Mouse (Mus musculus): ENCODE data around the gene B3gat2. TPM values are rescaled to one million over a fixed set of nuclear protein-coding genes. Genes with fewer than 3 reads are reported as not detected.

B3gat2 gene
- 0.21 and 0.23 TPM in 2 replicates for polyA plus RNA-seq (2016; fragmentation: Nextera tagmentation; extraction: Ambion mirVana)

DNA sequence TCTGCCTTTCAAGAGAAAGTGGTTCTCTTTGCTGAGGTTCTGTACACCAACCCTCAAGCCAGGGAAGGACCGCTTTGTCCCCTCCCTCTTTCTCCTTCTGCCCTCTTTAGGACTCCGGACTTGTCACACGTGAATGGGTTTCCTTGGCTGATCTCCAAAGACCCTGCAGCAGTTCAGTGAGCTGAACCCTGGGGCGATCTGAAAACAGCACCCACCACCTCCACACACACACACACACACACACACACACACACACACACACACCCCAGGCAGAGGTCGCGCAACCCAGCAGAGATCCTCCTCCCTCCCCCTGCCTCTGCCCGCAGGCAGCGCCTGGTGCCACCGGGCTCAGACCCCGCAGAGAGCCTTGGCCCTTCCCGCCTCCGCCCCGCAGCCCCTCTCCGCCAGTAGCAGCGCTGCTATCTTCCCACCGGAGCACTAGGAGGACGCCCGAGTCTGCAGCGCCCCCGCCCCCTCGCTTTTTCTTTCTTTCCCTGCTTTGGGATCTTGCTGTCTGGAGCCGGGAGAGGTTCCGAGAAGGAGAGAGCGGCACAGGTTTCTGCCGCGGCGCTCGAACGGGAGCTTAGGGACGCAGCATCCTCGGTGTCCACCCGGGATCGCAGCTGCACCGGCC lies at the start of gene B3gat2:
B3gat2 (plus strand) TSS at position 252 of the 634 bp plus-strand sequence.
- Histone ChIP-seq H3K27ac (no peak within 1 kb of the TSS; the same call in 1 of the 2 replicates), H3K4me1 (peaks cover 31% of the 10 kb centered on the region), H3K27me3 (ENCODE audit: low read depth, poor library complexity, severe bottlenecking) (peaks cover 69% of the 10 kb centered on the region), H3K9me3 (replicated peaks) (no peaks in the 10 kb centered on the region), H3K36me3 (no peaks in the 10 kb centered on the region), H3K4me3 (peak within 1 kb of the TSS; percentile 65)
- peak; percentile 71 for DNase-seq (ENCODE audit: low spot score)
- under 1% methylated on average over 34 of the region's 34 CpGs for WGBS

DNA sequence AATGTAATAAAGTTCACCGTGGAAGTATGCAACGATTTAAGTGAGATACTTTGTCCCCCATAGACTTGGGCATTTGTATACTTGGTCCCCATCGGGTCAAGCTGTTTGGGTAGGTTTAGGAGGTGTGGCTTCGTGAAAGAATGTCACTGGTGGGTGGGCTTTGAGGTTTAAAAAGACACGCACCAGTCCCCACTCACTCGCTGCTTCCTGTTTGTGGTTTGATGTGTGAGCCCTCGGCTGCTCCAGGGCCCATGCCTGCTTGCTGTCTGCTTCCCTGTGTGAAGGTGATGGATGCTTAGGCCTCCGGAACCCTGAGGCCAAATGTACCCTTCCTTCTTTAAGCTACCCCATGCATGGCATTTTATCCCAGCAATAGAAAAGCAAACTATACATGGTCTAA lies 41.2 kb upstream of the B3gat2 start:
- H3K9me3 ChIP-seq (replicated peaks), result no peaks in the 10 kb centered on the region
- no peaks in the 10 kb centered on the region for H3K27me3 ChIP-seq (ENCODE audit: low read depth, poor library complexity, severe bottlenecking)
- H3K4me1 ChIP-seq, result no peaks in the 10 kb centered on the region
- no peak overlapping the region for H3K27ac ChIP-seq
- no peak for DNase-seq (ENCODE audit: low spot score)
- H3K36me3 ChIP-seq, result no peaks in the 10 kb centered on the region
- H3K4me3 ChIP-seq, result no peak overlapping the region
- WGBS, result 87% methylated on average over 8 of the region's 8 CpGs

DNA sequence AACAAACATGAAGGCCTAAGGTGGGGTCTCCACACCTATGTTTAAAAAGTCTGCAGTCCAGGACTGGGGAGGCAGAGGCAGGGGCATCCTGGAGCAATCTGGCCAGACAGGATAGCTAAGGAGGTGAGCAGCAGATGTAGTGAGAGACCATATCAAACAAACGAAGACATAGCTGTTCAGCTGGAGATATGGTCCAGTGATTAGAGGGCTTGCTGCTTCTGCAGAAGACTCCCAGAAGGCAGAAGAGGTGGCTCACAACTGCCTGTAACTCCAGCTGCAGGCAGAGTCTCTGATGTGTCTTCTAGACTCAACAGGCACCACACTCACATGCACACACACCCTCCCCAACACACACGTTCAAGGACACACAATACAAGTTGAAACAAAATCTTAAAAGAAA lies 40.5 kb upstream of the B3gat2 start:
- Histone ChIP-seq H3K36me3 (no peaks in the 10 kb centered on the region), H3K4me1 (no peaks in the 10 kb centered on the region), H3K27me3 (ENCODE audit: low read depth, poor library complexity, severe bottlenecking) (no peaks in the 10 kb centered on the region), H3K27ac (no peak overlapping the region), H3K4me3 (no peak overlapping the region), H3K9me3 (replicated peaks) (no peaks in the 10 kb centered on the region)
- 86% methylated on average over 2 of the region's 2 CpGs for WGBS
- DNase-seq (ENCODE audit: low spot score), result no peak

DNA sequence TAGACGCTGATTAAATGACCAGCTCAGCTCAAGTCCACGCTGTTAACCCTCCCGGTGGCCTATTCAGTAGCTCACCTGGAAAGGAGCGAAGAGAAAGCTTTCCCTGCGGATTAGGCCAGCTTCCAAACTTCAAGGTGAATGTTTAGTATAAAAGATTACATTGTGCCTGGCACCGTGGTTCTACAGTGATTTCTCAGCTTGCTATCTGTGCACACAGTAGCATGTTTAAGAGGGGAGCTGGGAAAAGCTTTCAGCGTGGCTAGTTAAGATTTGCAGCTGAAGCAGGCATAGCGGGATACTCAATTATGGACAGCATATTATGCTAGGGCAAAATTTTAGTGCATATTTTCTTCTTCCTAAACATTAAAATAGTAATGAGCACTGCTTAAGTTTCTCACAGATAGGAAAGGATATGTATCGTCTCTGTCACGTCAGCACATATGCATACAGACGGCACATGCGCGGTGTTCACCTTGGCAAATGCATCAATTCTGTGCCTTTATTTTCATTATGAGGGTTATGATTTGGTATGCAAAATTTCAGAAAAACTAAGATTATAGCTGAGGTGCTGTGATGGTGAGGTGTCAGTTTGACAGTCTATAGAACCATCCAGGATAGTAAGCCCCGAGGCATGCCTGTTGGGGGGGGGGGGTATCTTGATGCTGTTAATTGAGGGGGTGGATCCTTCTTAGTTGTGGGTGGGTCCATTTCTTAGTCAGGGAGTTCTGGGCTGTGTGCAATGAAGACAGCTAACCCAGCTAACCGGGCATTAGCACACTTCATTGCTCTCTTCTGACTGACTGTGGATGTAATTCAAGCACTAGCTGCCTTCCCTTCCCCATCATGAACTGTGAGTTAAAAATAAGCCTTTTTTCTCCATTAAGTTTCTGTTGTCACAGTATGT lies 38.8 kb upstream of the B3gat2 start:
- Histone ChIP-seq H3K27me3 (ENCODE audit: low read depth, poor library complexity, severe bottlenecking) (no peaks in the 10 kb centered on the region), H3K27ac (no peak overlapping the region), H3K9me3 (replicated peaks) (no peaks in the 10 kb centered on the region), H3K4me1 (no peaks in the 10 kb centered on the region), H3K4me3 (no peak overlapping the region), H3K36me3 (no peaks in the 10 kb centered on the region)
- 84% methylated on average over 15 of the region's 15 CpGs for WGBS
- DNase-seq (ENCODE audit: low spot score), result no peak

DNA sequence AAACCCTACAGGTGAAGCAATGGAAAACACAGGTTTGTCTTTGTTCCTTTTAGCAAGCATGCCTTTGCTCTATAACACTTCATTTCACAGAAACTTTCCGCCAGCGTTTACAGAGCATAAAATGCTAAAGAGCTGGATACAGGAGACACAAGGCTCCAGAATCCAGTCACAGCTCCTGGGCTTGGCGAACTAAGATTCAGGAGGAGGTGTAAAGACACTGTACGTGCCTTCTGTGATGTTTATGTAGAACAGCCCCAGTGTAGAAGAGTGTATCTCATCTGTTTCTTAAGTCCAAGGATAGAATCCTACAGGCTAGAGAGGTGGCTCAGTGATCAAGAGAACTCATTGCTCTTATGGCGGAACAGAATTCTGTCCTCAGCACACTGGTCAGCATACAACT lies 30.2 kb upstream of the B3gat2 start:
- no peaks in the 10 kb centered on the region for H3K27me3 ChIP-seq (ENCODE audit: low read depth, poor library complexity, severe bottlenecking)
- DNase-seq (ENCODE audit: low spot score), result peak; percentile 18
- 94% methylated on average over 5 of the region's 5 CpGs for WGBS
- no peaks in the 10 kb centered on the region for H3K36me3 ChIP-seq
- no peaks in the 10 kb centered on the region for H3K9me3 ChIP-seq (replicated peaks)
- H3K4me1 ChIP-seq, result 0 out of 2 replicates have a peak, but pooled peaks cover 5% of the 10 kb centered on the region
- H3K27ac ChIP-seq, result no peak overlapping the region
- no peak overlapping the region for H3K4me3 ChIP-seq

DNA sequence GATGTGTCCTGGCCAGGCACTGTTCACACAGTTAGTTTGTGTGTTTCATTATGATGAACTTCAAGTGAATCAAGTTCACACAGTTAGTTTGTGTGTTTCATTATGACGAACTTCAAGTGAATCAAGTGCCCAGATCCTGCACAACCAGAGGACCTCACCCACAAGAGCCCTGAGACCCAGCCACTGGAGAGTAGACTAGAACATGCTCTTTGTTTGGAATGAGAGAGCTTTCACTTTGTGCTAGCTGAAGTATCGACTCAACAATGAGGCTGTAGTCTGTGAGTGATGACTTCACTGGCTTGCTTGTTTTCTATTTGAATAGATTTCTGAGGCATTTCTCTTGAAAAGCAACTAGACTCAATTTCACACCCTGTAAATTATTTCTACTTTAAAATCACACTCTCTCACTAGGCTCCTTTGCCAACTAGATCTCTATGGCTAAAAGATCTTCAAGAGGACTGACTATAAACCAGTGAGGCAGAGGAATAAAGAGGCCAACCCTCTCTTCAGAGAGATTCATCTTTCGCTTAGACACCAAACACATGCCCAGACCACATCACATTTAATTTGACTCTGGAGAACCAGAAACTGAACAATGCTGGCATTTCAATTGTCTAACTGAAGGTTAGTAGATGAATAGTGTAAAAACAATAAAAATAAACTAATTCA lies 10.6 kb upstream of the B3gat2 start:
- Histone ChIP-seq H3K4me1 (no peaks in the 10 kb centered on the region), H3K27me3 (ENCODE audit: low read depth, poor library complexity, severe bottlenecking) (no peaks in the 10 kb centered on the region), H3K4me3 (no peak overlapping the region), H3K9me3 (replicated peaks) (no peaks in the 10 kb centered on the region), H3K36me3 (no peaks in the 10 kb centered on the region), H3K27ac (no peak overlapping the region)
- DNase-seq (ENCODE audit: low spot score), result no peak
- 92% methylated on average over 3 of the region's 3 CpGs for WGBS

DNA sequence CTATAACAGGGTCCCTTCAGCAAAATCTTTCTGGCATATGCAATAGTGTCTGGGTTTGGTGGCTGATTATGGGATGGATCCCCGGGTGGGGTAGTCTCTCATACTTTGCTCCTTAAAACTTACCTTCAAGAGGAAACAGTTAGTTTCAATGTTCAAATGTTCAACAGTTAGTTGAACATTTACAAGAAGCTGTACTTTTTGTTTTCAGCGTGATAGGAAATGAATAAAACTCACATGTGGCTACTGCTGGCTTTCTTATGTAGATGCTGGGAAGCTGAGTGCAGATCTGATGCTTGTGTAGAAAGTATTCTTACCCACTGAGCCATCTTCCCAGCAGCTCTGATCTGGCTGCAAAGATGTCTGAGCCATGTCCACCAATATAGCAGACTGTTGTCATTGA lies 8.5 kb upstream of the B3gat2 start:
- no peaks in the 10 kb centered on the region for H3K36me3 ChIP-seq
- no peaks in the 10 kb centered on the region for H3K4me1 ChIP-seq
- no peaks in the 10 kb centered on the region for H3K9me3 ChIP-seq (replicated peaks)
- DNase-seq (ENCODE audit: low spot score), result no peak
- no peak overlapping the region for H3K4me3 ChIP-seq
- no peaks in the 10 kb centered on the region for H3K27me3 ChIP-seq (ENCODE audit: low read depth, poor library complexity, severe bottlenecking)
- no peak overlapping the region for H3K27ac ChIP-seq
- 83% methylated on average over 2 of the region's 2 CpGs for WGBS

DNA sequence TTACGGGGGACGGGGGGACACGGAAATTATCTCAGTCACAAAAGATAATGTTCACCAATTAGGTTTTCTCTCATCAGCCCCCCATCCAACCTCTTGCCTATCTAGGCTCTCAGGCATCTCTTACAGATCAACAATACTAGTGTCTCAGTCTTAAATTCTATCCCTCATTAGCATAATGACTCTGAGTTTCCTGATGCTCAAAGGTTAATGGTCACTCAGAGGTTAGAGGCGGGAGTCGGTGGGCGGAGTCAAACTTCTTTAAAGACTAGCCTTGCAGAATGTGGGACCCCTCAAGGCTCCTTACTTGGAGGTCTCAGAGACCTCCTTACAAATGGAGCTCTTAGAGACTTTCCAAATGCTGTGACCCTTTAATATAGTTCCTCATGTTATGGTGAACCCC lies 8.0 kb upstream of the B3gat2 start:
- H3K9me3 ChIP-seq (replicated peaks), result no peaks in the 10 kb centered on the region
- no peaks in the 10 kb centered on the region for H3K4me1 ChIP-seq
- H3K36me3 ChIP-seq, result no peaks in the 10 kb centered on the region
- no peak overlapping the region for H3K27ac ChIP-seq
- H3K4me3 ChIP-seq, result no peak overlapping the region
- WGBS, result 91% methylated on average over 6 of the region's 6 CpGs
- peaks cover under 1% of the 10 kb centered on the region; the same call in 1 of the 2 replicates for H3K27me3 ChIP-seq (ENCODE audit: low read depth, poor library complexity, severe bottlenecking)
- no peak for DNase-seq (ENCODE audit: low spot score)

DNA sequence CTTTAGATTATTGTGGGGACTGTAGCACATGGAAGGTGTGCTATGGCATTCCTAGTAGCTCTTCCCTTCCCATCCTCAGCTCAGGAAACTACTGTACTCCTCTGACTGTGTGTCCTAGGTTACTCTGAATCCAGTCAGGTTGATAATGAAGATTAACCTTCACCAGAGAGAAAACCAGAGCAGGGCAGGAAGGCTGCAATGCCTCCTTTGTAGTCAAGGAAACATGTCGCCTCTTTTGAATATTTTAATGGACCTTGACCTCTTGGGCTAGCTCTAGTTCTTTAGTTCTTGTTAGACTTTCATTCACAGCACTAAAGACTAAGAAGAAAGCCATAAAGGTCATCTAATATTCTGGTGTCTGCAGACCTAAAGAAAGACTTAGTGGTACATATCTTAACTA lies 7.2 kb upstream of the B3gat2 start:
- no peak overlapping the region for H3K27ac ChIP-seq
- H3K4me1 ChIP-seq, result no peaks in the 10 kb centered on the region
- no peaks in the 10 kb centered on the region for H3K36me3 ChIP-seq
- H3K4me3 ChIP-seq, result no peak overlapping the region
- no peaks in the 10 kb centered on the region for H3K9me3 ChIP-seq (replicated peaks)
- WGBS, result 74% methylated on average over 1 of the region's 1 CpGs
- no peak for DNase-seq (ENCODE audit: low spot score)
- peaks cover 8% of the 10 kb centered on the region for H3K27me3 ChIP-seq (ENCODE audit: low read depth, poor library complexity, severe bottlenecking)

DNA sequence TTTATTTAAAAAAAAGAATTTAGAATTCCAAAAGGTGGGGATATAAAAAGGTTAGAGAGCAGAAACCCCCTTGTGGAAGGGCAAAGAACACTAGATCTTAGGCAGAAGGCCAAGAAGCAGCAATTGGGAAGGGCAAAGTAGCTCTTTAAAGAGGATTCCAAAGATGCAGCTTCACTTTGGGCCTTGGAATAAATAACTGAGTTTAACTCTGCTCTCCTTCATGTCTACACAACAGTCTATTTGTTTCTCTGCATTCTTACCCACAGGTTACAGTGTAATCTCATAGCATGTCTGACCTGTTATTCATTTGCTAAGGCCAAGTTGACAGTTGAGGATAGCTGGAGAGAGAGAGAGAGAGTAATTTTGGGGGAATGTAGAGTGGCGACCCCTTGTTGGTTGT lies 6.6 kb upstream of the B3gat2 start:
- WGBS, result 79% methylated on average over 1 of the region's 1 CpGs

DNA sequence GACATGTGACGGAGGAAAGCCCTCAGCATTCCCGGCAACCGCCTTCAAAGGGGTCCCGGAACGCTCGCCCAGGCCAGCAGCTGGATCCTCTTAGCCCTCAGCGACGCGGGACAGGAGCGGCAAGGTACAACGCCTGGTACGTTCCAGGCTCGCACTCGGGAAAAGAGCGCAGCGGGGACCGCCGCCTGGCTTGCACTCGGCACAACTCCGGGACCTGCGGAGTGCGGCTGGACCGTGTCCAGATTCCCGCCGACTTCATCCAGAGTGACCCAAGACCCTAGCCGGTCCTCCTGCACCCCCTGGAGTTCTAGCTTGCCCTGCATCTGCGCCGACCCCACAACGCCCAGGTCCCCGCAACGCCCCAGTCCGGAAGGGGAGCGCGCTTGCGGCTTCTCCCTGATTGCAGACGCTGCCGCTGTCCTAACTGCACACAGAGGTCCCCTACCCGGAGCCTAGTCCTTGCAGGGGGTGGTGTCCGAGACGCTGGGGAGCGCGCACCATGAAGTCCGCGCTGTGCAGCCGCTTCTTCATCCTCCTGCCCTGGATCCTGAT lies 659 bp downstream of the B3gat2 start:
- H3K4me1 ChIP-seq, result peaks cover 31% of the 10 kb centered on the region
- peak; percentile 74 for DNase-seq (ENCODE audit: low spot score)
- H3K9me3 ChIP-seq (replicated peaks), result no peaks in the 10 kb centered on the region
- no peak overlapping the region; the same call in 1 of the 2 replicates for H3K27ac ChIP-seq
- H3K36me3 ChIP-seq, result no peaks in the 10 kb centered on the region
- H3K4me3 ChIP-seq, result peak overlapping the region; percentile 65
- peaks cover 74% of the 10 kb centered on the region for H3K27me3 ChIP-seq (ENCODE audit: low read depth, poor library complexity, severe bottlenecking)
- WGBS, result under 1% methylated on average over 45 of the region's 45 CpGs

More for the DNA sequence above, 6.6 kb upstream of the B3gat2 start:
- DNase-seq (ENCODE audit: low spot score), result no peak
- no peaks in the 10 kb centered on the region for H3K9me3 ChIP-seq (replicated peaks)
- no peaks in the 10 kb centered on the region for H3K36me3 ChIP-seq
- H3K4me1 ChIP-seq, result no peaks in the 10 kb centered on the region
- H3K27me3 ChIP-seq (ENCODE audit: low read depth, poor library complexity, severe bottlenecking), result peaks cover 14% of the 10 kb centered on the region
- H3K4me3 ChIP-seq, result no peak overlapping the region
- H3K27ac ChIP-seq, result no peak overlapping the region

DNA sequence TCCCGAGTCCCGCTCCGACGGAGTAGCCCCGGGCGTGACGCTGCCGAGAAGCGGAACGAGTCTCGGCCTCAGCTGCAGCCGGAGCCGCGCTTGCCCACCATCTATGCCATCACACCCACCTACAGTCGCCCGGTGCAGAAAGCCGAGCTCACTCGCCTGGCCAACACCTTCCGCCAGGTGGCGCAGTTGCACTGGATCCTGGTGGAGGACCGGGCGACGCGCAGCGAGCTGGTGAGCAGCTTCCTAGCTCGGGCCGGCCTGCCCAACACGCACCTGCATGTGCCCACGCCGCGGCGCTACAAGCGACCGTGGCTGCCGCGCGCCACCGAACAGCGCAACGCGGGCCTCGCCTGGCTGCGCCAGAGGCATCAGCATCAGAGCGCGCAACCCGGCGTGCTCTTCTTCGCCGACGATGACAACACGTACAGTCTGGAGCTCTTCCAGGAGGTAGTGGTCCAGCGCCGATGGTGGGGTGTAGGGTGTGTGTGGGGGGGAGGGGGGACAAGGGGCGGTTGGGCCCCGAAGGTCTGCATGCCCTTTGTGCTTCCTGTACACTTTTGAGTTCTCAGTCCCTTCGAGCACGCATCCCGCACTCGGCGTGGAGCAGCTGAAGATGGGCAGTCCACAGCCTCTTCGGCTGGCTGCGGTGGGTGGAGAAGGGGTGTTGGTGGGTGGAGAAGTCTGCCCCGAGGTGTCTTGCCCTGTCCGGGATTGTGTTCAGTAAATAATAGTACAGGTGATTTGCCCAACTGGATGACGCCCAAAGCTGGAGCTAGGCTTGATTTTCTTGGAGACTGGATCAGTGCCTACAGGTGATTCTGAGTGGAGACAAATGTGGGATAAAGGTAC lies 1.5 kb downstream of the B3gat2 start:
- 2% methylated on average over 65 of the region's 65 CpGs for WGBS
- Histone ChIP-seq H3K27ac (no peak overlapping the region; the same call in 1 of the 2 replicates), H3K4me3 (peak overlapping the region; percentile 65), H3K36me3 (no peaks in the 10 kb centered on the region), H3K4me1 (peaks cover 31% of the 10 kb centered on the region), H3K9me3 (replicated peaks) (no peaks in the 10 kb centered on the region), H3K27me3 (ENCODE audit: low read depth, poor library complexity, severe bottlenecking) (peaks cover 74% of the 10 kb centered on the region)
- DNase-seq (ENCODE audit: low spot score), result peak; percentile 98
